Mouse (Mus musculus) ES-Bruce4 (cell line): Measurements from ENCODE around the gene Dpp6. TPM values are rescaled to one million over a fixed set of nuclear protein-coding genes. Genes with fewer than 3 reads are reported as not detected.

Source experiments
- H3K27ac ChIP-seq: 2 replicates; pipeline ENCODE4 v1.5.1; 2012; ENCODE audit warnings: low read length, inconsistent platforms; ENCODE audit not compliant: insufficient read depth
- H3K27me3 ChIP-seq: 2 replicates; pipeline ENCODE4 v1.6.1; 2012; ENCODE audit warnings: mild to moderate bottlenecking, low read length, inconsistent platforms; ENCODE audit not compliant: control insufficient read depth, poor library complexity, insufficient read depth, severe bottlenecking
- H3K36me3 ChIP-seq: 2 replicates; pipeline ENCODE4 v1.6.1; 2012; ENCODE audit warnings: inconsistent platforms, mild to moderate bottlenecking, low read length, moderate library complexity; ENCODE audit not compliant: control insufficient read depth, poor library complexity, insufficient read depth, severe bottlenecking
- H3K4me1 ChIP-seq: one replicate; pipeline ENCODE4 v1.8.1; 2011; ENCODE audit warnings: low read length; ENCODE audit not compliant: control insufficient read depth, insufficient read depth
- H3K4me3 ChIP-seq: 2 replicates; pipeline ENCODE4 v1.5.1; 2011; ENCODE audit warnings: low read depth, mild to moderate bottlenecking, low read length
- H3K9ac ChIP-seq: 2 replicates; pipeline ENCODE4 v1.6.1; 2012; ENCODE audit warnings: low read depth, mild to moderate bottlenecking, inconsistent platforms; ENCODE audit not compliant: poor library complexity, severe bottlenecking
- H3K9me3 ChIP-seq: replicated peaks from 2 replicates; pipeline ENCODE4 v1.6.1; 2012; ENCODE audit warnings: mild to moderate bottlenecking, low read length, inconsistent platforms; ENCODE audit not compliant: control insufficient read depth, poor library complexity, insufficient read depth, severe bottlenecking
- CTCF ChIP-seq: IDR thresholded peaks from one replicate; pipeline ENCODE4 v1.8.1; 2011; ENCODE audit warnings: low read depth, low read length
- EP300 ChIP-seq: IDR thresholded peaks from 2 replicates; pipeline ENCODE4 v1.6.1; 2011; ENCODE audit warnings: low read depth, low read length; ENCODE audit not compliant: insufficient read depth
- POLR2A ChIP-seq: IDR thresholded peaks from one replicate; pipeline ENCODE4 v1.8.1; 2011; ENCODE audit warnings: low read length; ENCODE audit not compliant: insufficient read depth
- polyA plus RNA-seq: library from polyadenylated mRNA; stranded (reverse); fragments of >200 nt; gene quantifications from 2 replicates; pipeline ENCODE4 v1.2.4, GENCODE M21; 2011; ENCODE audit warnings: low read depth; ENCODE audit not compliant: missing spikeins, insufficient read depth, insufficient read length

Gene Dpp6
- polyA plus RNA-seq, 1 experiment = 4.1 TPM

GRCm38 (mm10) chr5:27316674-27317073 is 499.7 kb downstream of the Dpp6 start:
- Histone ChIP-seq H3K4me3 (no peak overlapping the region), H3K36me3 (no peaks in the 10 kb centered on the region), H3K4me1 (no peaks in the 10 kb centered on the region), H3K9me3 (no peaks in the 10 kb centered on the region), H3K27ac (no peak overlapping the region), H3K9ac (no peak overlapping the region), H3K27me3 (no peaks in the 10 kb centered on the region; the same call in 1 of the 2 replicates)
- TF ChIP-seq POLR2A = no peak

DNA sequence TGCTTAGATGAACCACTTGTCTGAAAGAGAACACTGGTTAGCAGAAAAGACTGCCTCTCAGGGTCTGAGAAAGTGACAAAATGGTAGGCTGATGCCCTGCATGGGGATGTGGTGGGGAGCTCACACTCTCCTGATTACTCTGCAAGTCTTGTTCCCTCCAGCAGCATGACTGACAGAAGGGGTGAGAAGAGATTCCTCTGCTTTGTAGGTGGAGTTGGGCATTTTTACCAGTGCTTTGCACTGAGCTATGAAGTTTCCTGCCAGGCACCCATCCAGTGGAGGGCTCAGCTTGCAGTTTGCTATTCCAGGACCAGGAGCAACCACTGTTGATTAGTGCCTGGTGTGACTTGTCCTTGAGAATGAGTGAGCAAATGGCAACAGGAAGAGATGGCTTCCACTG is 500.3 kb downstream of the Dpp6 start:
- H3K27ac ChIP-seq = no peak overlapping the region
- no peaks in the 10 kb centered on the region for H3K9me3 ChIP-seq
- H3K9ac ChIP-seq = no peak overlapping the region
- no peaks in the 10 kb centered on the region for H3K4me1 ChIP-seq
- H3K36me3 ChIP-seq = no peaks in the 10 kb centered on the region
- no peak overlapping the region for H3K4me3 ChIP-seq
- no peaks in the 10 kb centered on the region; the same call in 1 of the 2 replicates for H3K27me3 ChIP-seq
- TF ChIP-seq EP300 = no peak
- TF ChIP-seq POLR2A = no peak
- TF ChIP-seq CTCF = no peak

DNA sequence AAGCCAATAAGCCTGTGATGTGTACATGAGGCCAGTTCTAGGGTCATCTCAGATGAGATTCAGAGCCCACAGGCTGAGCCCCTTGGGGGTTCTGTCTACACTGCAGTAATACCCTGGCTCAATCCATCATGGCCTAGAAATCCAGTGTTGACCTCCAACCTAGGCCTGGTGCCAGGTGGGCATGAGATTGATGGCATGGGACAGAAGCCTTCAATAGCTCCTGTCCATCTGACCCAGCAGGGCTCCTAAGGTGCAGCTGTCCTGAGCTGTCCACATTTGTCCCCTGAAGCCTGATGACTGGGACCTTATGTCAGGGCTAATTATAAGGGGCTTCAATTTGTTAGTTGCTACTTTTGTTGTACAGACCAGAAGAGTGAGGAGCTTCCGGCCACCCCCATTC is 500.8 kb downstream of the Dpp6 start:
- no peak for TF ChIP-seq EP300
- no peak for TF ChIP-seq CTCF
- TF ChIP-seq POLR2A = no peak

GRCm38 (mm10) chr5:27319731-27320130 is 502.7 kb downstream of the Dpp6 start:
- Histone ChIP-seq H3K27ac (no peak overlapping the region), H3K9me3 (no peaks in the 10 kb centered on the region), H3K4me3 (no peak overlapping the region), H3K9ac (no peak overlapping the region), H3K4me1 (peaks cover 6% of the 10 kb centered on the region), H3K36me3 (no peaks in the 10 kb centered on the region), H3K27me3 (no peaks in the 10 kb centered on the region)
- TF ChIP-seq POLR2A (no peak), CTCF (no peak), EP300 (no peak)

More for the DNA sequence above, 500.8 kb downstream of the Dpp6 start:
- H3K4me3 ChIP-seq = no peak overlapping the region
- no peaks in the 10 kb centered on the region for H3K36me3 ChIP-seq
- H3K9me3 ChIP-seq = no peaks in the 10 kb centered on the region
- no peak overlapping the region for H3K9ac ChIP-seq
- no peaks in the 10 kb centered on the region for H3K4me1 ChIP-seq
- H3K27me3 ChIP-seq = no peaks in the 10 kb centered on the region
- no peak overlapping the region for H3K27ac ChIP-seq

- Histone ChIP-seq H3K9ac (no peak overlapping the region), H3K9me3 (no peaks in the 10 kb centered on the region), H3K4me3 (no peak overlapping the region), H3K4me1 (peaks cover 6% of the 10 kb centered on the region), H3K36me3 (no peaks in the 10 kb centered on the region), H3K27me3 (no peaks in the 10 kb centered on the region), H3K27ac (no peak overlapping the region)
- no peak for TF ChIP-seq POLR2A
Observed at GRCm38 (mm10) chr5:27322895-27323792, 506.1 kb downstream of the Dpp6 start.

DNA sequence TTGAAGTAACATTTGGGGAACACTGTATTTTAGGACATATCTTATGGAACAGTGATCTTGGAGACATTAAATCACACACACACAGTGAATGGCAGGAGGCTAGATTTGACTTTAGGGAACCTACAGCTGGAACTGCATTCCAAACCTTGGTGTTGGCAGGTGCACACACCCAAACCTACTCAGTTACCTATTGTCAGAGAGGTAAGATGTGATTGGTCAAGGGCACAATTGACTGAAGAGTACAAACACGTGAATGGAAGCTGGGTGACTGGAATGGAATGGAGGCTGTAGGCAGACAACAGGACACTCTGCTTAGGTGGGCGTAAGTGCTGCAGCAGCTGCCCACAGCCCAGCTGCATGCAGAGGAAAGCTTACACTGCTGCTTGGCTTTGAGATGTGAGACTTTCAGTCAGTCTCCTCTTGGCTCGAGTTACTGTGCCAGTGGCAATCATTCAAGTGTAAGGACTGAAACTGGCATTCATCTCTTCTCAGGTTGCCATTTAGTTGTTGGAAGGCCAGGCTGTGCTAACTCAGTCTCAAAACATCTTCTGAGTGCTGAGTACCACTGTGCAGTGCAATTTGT is 507.4 kb downstream of the Dpp6 start:
- no peaks in the 10 kb centered on the region for H3K9me3 ChIP-seq
- H3K27ac ChIP-seq = no peak overlapping the region
- H3K4me3 ChIP-seq = no peak overlapping the region
- no peak overlapping the region for H3K9ac ChIP-seq
- peaks cover 6% of the 10 kb centered on the region for H3K4me1 ChIP-seq
- no peaks in the 10 kb centered on the region for H3K36me3 ChIP-seq
- no peak for TF ChIP-seq POLR2A
- TF ChIP-seq CTCF = no peak
- TF ChIP-seq EP300 = no peak
- H3K27me3 ChIP-seq = no peaks in the 10 kb centered on the region
